Mouse (Mus musculus): ENCODE measurements around the gene Gm20837.
"Not testable (repeated sequence)": the region's sequence is repeated elsewhere in the genome, so short reads cannot be mapped to it uniquely, and the experiment has no call there.

The Gm20837 gene

DNA sequence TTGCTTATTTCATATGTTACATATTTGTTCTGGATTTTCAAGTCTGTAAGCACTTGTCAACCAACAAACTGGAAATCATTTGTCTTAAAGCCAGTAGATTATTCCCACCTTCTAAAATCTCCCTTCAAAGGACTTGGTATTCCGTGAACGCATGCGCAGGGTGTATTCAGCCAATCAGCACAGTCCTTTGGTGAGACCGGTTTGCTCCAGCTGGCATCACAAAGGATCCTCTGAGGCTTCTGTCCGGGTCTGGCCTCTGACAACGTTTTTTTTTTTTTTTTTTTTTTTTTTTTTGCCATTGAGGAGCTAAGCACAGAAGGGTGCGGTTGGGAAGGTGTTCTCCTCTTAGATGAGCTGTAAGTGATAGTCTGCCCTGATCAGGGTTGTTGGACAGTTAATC is at the start of gene Gm20837:
TSS of gene Gm20837 (plus strand) at position 301 of the 400 bp plus-strand sequence.
- DNase-seq: not testable (repeated sequence)

All from spleen, adult 18-20 months (tissue).